Mouse (Mus musculus): ENCODE results near the gene Gm436. TPM values are rescaled to one million over a fixed set of nuclear protein-coding genes. Genes with fewer than 3 reads are reported as not detected.

The Gm436 gene
- not detected for total RNA-seq (2021)
- long read RNA-seq, experiment 1, result 0 reads
- long read RNA-seq, experiment 2, result 0 reads

DNA sequence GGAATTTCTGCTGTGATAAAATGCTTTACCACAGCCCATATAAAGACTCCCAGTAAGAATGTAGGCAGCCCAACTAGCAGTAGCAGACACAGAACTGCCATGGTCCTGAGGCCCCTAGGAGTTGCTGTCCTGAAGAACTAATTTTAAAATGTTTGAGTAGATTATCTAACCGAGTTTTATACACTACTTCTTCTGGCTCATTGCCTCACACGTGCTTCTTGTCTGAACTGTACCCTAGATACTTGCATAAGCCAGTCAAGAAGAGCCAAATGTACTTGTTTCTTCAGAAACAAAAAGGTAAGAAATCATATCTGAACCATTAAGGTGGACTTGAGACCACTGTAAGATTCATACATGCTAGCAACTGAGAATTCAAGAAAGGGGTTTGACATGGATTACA, at the start of gene Gm436:
Gene Gm436, minus strand, starts transcription at position 101 of the 400 bp plus-strand sequence.
- DNase-seq, result no peak

DNA sequence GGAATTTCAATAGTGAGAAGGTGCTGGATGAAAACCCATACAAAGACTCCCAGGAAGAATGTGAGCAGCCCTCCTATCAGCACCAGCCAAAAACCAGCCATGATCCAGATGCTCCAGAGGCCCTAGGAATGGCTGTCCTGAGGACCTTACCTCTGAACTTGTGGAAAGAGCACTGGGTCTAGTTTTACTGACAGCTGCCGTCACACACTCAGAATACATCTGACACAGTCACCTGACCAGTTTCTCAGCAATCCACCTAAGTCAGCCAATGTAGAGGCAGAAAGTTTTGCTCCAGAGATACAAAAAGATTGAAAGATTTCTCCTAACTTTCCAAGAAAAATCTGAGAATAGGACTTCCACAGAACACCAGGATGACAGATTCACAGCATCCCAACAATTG, 35.1 kb upstream of the Gm436 start, which contains the start of gene Gm13178:
Gene Gm13178, minus strand, starts transcription at position 101 of the 400 bp plus-strand sequence.
- no peak for DNase-seq

DNA sequence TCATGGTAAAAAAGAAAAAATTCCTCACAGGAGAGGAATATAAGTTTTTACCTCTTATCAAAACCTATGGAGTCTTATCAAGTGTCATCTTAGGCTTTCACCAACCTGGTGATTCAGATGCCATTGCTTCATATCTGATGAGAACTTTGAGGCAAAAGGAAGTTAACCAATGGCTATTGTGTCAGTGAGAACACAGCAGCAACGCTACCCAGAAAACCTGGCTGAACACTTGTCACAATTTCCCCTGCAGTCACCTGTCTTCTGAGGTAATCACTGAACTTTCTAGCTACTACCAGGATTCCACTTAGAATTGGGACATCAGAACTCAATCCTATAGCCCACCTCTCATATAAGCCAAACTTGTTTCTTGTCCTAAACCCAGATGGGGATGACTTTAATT, 33.5 kb upstream of the Gm436 start:
- DNase-seq, result no peak

DNA sequence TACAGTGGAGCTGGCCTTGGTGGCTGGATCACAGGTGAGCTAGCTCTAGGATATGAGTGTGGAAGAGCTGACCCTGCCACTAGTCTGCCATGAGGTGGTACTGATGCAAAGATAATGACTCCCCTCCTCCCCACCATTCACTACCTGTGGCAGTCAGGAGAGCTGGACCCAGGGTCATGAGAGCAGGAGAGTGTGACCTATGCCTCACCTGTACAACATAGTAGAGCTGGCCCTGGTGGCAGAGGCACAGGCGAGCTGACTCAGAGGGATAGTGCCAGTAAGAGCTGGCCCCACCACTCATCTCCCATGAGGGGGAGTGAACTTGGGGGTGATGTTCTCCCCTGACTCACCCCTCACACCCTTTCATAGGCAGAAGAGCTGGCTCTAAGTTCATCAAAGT, 32.1 kb upstream of the Gm436 start:
- no peak for DNase-seq

DNA sequence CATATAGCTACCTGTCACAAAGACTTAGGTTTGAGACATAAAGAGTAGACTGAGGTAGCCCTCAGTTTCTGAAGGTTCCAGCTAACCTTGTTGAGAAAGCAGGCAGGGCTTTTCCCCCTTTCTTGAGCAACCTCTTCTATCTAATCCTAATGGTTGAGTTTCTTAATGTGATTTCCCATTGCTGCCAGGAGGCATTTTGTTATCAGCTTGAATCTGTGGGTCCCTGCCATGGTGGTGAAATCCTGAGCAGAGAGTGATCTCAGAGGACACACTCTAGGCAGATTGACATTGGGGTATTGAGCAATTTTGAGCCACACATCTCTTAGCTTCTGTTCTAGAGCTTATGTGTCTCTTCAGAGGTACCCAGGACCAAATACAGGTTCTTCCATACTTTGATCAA, 47.9 kb downstream of the Gm436 start:
- no peak for DNase-seq

Other genes starting within 250 kb of the Gm436 start
- not detected for gene 1700012P22Rik, start 247.6 kb downstream of the Gm436 start, total RNA-seq (2021)
- gene Gm9944, start 233.1 kb downstream of the Gm436 start, total RNA-seq (2021), result not detected
- not detected for gene Aadacl3, start 222.6 kb downstream of the Gm436 start, total RNA-seq (2021)
- not detected for gene 9430007A20Rik, start 166.5 kb downstream of the Gm436 start, total RNA-seq (2021)
- gene Gm13124, start 121.2 kb downstream of the Gm436 start, total RNA-seq (2021), result not detected
- gene Aadacl4, start 72.7 kb downstream of the Gm436 start, total RNA-seq (2021), result not detected
- not detected for gene Gm13178, start 35.0 kb upstream of the Gm436 start, total RNA-seq (2021)
- gene Gm438, start 100.2 kb upstream of the Gm436 start, total RNA-seq (2021), result not detected
- gene Dhrs3, start 206.5 kb upstream of the Gm436 start, total RNA-seq (2021), result 100 to 1,000 TPM; 114 to 133 TPM